Mouse (Mus musculus) kidney, postnatal 0 days (tissue): ENCODE results near the gene Amigo1. TPM values are rescaled to one million over a fixed set of nuclear protein-coding genes. Genes with fewer than 3 reads are reported as not detected.

Experiments used
- ATAC-seq: fragments of 200-750 bp; cut with Nextera tagmentation; replicated peaks from 2 replicates; pipeline ENCODE4 v1.8.0; 2017; ENCODE audit warnings: low read depth, moderate number of reproducible peaks, moderate TSS enrichment, moderate library complexity; ENCODE audit not compliant: low FRiP score
- DNase-seq: peaks from one replicate; pipeline ENCODE4 v3.0.0-alpha.2; 2016; ENCODE audit warnings: low spot score
- H3K27ac ChIP-seq: fragments of 300-500 bp; sonication (generic); 2 replicates; pipeline ENCODE4 v1.5.1; 2014; ENCODE audit warnings: mild to moderate bottlenecking
- H3K27me3 ChIP-seq: fragments of 300-500 bp; sonication (generic); 2 replicates; pipeline ENCODE4 v1.6.1; 2014; ENCODE audit warnings: low read length, mixed read lengths; ENCODE audit not compliant: insufficient read depth
- H3K36me3 ChIP-seq: fragments of 300-500 bp; sonication (generic); 2 replicates; pipeline ENCODE4 v1.6.1; 2014; ENCODE audit warnings: low read length, mixed read lengths; ENCODE audit not compliant: insufficient read depth
- H3K4me1 ChIP-seq: fragments of 300-500 bp; sonication (generic); replicated peaks from 2 replicates; pipeline ENCODE4 v1.6.1; 2014; ENCODE audit warnings: antibody characterized with exemption, low read length, mixed read lengths; ENCODE audit not compliant: insufficient read depth
- H3K4me2 ChIP-seq: fragments of 300-500 bp; sonication (generic); 2 replicates; pipeline ENCODE4 v1.6.1; 2014; ENCODE audit warnings: mild to moderate bottlenecking, low read length, moderate library complexity, mixed read lengths
- H3K4me3 ChIP-seq: fragments of 300-500 bp; sonication (generic); replicated peaks from 2 replicates; pipeline ENCODE4 v1.5.1; 2014; ENCODE audit warnings: low read depth, low read length
- H3K9ac ChIP-seq: fragments of 300-500 bp; sonication (generic); 2 replicates; pipeline ENCODE4 v1.6.1; 2014; ENCODE audit warnings: low read depth, low read length
- H3K9me3 ChIP-seq: fragments of 300-500 bp; sonication (generic); replicated peaks from 2 replicates; pipeline ENCODE4 v1.6.1; 2016; ENCODE audit warnings: low read length, inconsistent platforms, mixed read lengths
- CTCF ChIP-seq: IDR thresholded peaks from 2 replicates; pipeline ENCODE4 v1.5.1; 2016; ENCODE audit warnings: antibody characterized with exemption, low read depth, mild to moderate bottlenecking, moderate library complexity
- WGBS: fragments of 180-500 bp; shearing (Covaris S2); extraction: QIAGEN DNeasy Blood & Tissue Kit; methylation state at CpG from one replicate; pipeline ENCODE4 v1.1.7; 2014; 5-methylcytosine and 5-hydroxymethylcytosine counted together
- polyA plus RNA-seq: library from polyadenylated mRNA; unstranded; fragments of >200 nt; fragmentation: Nextera tagmentation; extraction: Ambion mirVana; gene quantifications from 2 replicates; pipeline ENCODE4 v1.2.1, GENCODE M21; 2015

Amigo1 gene
- polyA plus RNA-seq, 1 experiment from 2014 or later: 4.2 TPM

DNA sequence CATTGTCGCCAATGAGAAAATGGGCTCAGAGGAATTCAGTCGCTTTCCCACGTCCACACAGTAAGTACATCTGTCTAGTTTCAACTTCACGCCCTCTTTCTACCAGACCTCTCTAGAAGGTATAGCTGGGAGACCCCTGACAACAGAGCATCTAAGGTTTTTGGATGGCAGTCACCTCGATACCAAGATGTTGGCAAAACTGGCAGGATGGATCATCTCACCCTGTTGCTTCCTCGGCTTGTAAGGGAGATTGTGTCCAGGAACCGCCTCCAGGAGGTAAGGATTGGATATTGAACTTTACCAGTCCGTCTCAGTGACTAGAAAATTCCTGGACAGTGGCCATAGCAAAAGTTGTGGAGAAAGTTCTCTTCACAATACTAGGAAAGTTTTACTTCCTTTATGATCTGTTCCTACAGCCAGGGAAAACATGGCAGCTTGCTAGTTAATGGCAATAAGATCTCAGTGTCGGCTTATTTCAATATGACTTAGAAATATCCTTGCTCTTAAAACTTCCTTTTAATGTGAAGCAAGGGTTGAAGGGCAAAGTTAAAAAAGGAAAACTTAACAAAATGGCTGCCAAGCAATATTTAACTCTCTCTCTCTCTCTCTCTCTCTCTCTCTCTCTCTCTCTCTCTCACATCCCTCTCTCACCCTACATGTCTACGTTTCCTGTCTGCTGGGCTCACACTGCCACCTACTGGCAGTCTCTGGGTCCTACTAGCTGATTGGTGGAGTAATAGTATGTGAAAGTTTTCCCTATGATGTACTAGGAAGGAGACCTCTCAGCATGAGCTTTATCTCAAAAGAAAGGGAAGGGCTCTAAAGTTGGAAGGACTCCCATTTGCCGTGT, 38.5 kb upstream of the Amigo1 start:
- peak; percentile 97 for TF ChIP-seq CTCF
- Histone ChIP-seq H3K4me1 (peaks cover 13% of the 10 kb centered on the region), H3K4me3 (no peak overlapping the region), H3K27ac (peak overlapping the region; percentile 71; the same call in 1 of the 2 replicates), H3K4me2 (peak overlapping the region; percentile 21), H3K9me3 (no peaks in the 10 kb centered on the region), H3K27me3 (no peaks in the 10 kb centered on the region), H3K36me3 (no peaks in the 10 kb centered on the region), H3K9ac (no peak overlapping the region; the same call in 1 of the 2 replicates)
- DNase-seq: peak; percentile 94
- WGBS: 65% methylated on average over 11 of the region's 11 CpGs
- peak; percentile 44; the same call in 1 of the 2 replicates for ATAC-seq

DNA sequence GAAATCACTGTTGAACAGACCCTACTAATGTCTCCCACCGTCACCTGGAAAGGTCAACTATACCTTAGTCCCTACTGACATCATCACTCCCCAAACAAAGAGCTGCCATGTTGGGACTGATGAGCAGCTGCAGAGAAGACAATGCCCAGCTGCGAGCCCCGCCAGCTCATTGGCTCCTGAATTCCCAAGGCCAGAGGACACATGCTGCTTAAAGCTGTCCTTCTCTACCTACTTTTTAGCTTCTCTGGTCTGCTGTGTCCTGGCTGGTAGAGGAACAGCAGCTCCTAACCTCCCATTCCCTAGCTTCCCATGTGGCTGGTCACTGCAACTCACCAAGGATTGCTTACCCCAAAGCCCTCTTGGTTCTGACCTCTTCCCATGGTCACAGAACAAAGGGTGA, 33.8 kb upstream of the Amigo1 start:
- no peak overlapping the region for H3K9ac ChIP-seq
- no peaks in the 10 kb centered on the region for H3K36me3 ChIP-seq
- ATAC-seq (no peak), DNase-seq (no peak)
- no peaks in the 10 kb centered on the region for H3K9me3 ChIP-seq
- H3K4me2 ChIP-seq: no peak overlapping the region
- H3K4me3 ChIP-seq: no peak overlapping the region
- H3K27ac ChIP-seq: no peak overlapping the region
- peaks cover 4% of the 10 kb centered on the region; the same call in 1 of the 2 replicates for H3K4me1 ChIP-seq
- H3K27me3 ChIP-seq: no peaks in the 10 kb centered on the region
- TF ChIP-seq CTCF: no peak
- WGBS: 90% methylated on average over 3 of the region's 3 CpGs

DNA sequence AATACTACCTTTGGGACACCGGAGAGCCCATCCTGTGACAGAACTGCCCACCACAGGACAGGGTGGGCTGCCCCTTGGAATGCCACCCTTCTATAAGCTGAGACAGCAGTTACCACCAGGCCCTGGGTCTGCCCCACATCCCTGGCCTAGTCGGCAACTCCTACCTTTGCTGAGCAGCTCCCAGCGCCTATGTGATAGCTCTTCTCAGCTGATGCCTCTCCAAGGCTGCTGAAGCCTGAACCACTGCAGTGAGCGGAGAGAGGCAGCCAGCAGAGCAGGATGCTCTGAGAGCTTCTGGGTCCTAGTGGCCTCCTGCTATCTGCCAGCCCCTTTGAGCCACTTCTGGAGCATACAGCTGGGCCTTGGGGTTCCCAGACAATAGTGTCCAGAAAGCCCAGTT, 31.5 kb upstream of the Amigo1 start, which contains the start of gene Gpr61:
Gene Gpr61, minus strand, starts transcription at position 227 of the 400 bp plus-strand sequence.
- Histone ChIP-seq H3K27ac (no peak within 1 kb of the TSS), H3K9ac (0 out of 2 replicates have a peak within 1 kb of the TSS, but pooled peaks have one; percentile 8), H3K27me3 (no peaks in the 10 kb centered on the region), H3K4me2 (no peak within 1 kb of the TSS), H3K36me3 (no peaks in the 10 kb centered on the region), H3K4me1 (no peaks in the 10 kb centered on the region), H3K9me3 (no peaks in the 10 kb centered on the region), H3K4me3 (no peak within 1 kb of the TSS)
- no peak for DNase-seq
- 37% methylated on average over 4 of the region's 4 CpGs for WGBS
- ATAC-seq: no peak
- TF ChIP-seq CTCF: no peak

DNA sequence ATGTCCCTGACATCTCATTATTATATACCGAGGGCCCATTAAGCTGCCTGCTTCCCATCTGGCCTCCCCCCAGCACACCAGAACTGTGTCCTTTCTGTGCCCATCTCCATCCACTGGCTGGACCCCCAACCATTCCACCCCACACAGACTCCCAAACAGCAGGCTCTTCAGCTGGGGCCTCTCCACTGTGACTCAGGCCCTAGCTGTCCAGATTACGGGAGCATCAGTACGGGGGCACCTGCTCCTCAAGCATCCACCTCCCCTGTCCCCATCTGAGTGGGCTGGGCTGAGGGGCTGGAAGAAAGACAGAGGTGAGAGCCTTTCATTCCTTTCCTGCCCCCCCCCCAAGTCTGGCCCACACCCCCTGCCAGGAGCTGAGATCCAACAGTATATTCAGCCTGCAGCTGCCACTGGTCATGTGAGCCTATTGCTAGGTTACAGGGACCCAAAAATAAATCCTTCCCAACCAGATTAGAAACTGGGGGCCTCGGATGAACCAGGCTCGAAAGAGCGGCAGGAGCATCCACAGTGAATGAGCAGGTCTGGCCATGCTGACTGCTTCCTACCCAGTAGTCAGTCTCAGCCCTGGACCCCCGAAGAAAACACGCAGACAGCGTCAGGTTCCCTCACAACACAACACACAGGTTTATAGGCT, 27.6 kb upstream of the Amigo1 start:
- TF ChIP-seq CTCF: no peak
- no peak overlapping the region for H3K4me2 ChIP-seq
- H3K36me3 ChIP-seq: no peaks in the 10 kb centered on the region
- H3K27ac ChIP-seq: no peak overlapping the region
- ATAC-seq: no peak
- WGBS: 54% methylated on average over 9 of the region's 9 CpGs
- no peak overlapping the region for H3K9ac ChIP-seq
- no peak for DNase-seq
- no peaks in the 10 kb centered on the region for H3K9me3 ChIP-seq
- H3K27me3 ChIP-seq: no peaks in the 10 kb centered on the region
- no peaks in the 10 kb centered on the region for H3K4me1 ChIP-seq
- no peak overlapping the region for H3K4me3 ChIP-seq

DNA sequence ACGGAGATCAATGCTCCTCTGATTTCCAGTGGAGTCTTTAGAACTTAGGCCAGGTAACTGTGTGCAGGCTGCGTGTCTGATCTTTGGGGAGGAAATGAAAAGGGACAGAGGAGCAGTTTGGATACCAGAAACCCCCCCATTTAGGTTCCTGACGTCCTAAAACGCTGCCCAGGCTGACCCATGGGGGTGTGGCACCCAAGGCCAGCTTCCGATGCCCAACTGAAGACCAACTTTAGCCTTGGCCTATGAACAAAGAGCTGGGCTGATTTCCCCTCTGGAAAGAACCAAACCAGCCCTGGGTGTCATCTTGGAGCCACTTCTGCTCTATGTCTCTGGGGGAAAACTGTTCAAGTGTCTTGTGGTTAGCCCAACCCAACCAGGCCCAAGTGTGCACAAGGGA, 22.0 kb upstream of the Amigo1 start:
- DNase-seq (no peak), ATAC-seq (no peak)
- TF ChIP-seq CTCF: no peak
- Histone ChIP-seq H3K9me3 (no peaks in the 10 kb centered on the region), H3K4me3 (no peak overlapping the region), H3K36me3 (no peaks in the 10 kb centered on the region), H3K9ac (no peak overlapping the region), H3K27me3 (no peaks in the 10 kb centered on the region), H3K4me2 (no peak overlapping the region), H3K4me1 (peaks cover 8% of the 10 kb centered on the region; the same call in 1 of the 2 replicates), H3K27ac (no peak overlapping the region)
- WGBS: 67% methylated on average over 5 of the region's 5 CpGs

DNA sequence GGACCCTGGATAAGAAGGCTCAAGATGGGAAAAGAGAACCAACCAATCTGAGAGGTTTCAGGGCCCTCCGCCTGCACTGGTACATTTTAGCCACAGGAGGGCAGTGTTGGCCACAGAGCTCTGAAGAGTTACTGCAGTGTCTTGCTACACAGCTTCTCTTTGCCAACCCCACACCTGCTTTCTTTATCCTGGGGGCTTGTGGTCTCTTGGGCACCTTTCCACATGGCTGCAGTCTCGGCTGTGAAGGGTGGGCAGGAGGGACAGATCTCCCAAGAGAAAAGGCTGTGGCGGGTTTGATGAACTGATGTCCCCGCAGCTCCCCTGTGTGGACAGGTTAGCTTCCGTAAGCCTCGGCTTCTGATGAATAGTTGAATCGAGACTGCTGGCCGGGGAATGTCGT, 21.3 kb upstream of the Amigo1 start:
- 13% methylated on average over 9 of the region's 9 CpGs for WGBS
- ATAC-seq (peak; percentile 34; the same call in 1 of the 2 replicates), DNase-seq (peak; percentile 85)
- no peak overlapping the region for H3K9ac ChIP-seq
- peak overlapping the region; percentile 43 for H3K4me2 ChIP-seq
- no peak overlapping the region for H3K27ac ChIP-seq
- no peaks in the 10 kb centered on the region for H3K36me3 ChIP-seq
- 0 out of 2 replicates have a peak overlapping the region, but pooled peaks have one; percentile 5 for H3K4me3 ChIP-seq
- H3K4me1 ChIP-seq: peaks cover 8% of the 10 kb centered on the region; the same call in 1 of the 2 replicates
- TF ChIP-seq CTCF: peak; percentile 99
- no peaks in the 10 kb centered on the region for H3K27me3 ChIP-seq
- no peaks in the 10 kb centered on the region for H3K9me3 ChIP-seq
